Mouse (Mus musculus) testis, adult 2 months (tissue): ENCODE results near the gene Dlgap1.

Experiments
- CTCF ChIP-seq: fragments of 200-500 bp; IDR thresholded peaks from 2 replicates; pipeline ENCODE4 v1.5.1; 2012; ENCODE audit warnings: low read depth, mild to moderate bottlenecking, inconsistent platforms, low read length, moderate library complexity; ENCODE audit not compliant: control insufficient read depth, insufficient read depth, insufficient replicate concordance
- POLR2A ChIP-seq: fragments of 200-500 bp; IDR thresholded peaks from 2 replicates; pipeline ENCODE4 v1.6.1; 2012; ENCODE audit warnings: low read depth, mild to moderate bottlenecking, inconsistent platforms, low read length, moderate library complexity; ENCODE audit not compliant: control insufficient read depth

- no peak for TF ChIP-seq POLR2A
- no peak for TF ChIP-seq CTCF
Measured at GRCm38 (mm10) chr17:70868577-70869229, 899.8 kb downstream of the Dlgap1 start.
